Mouse (Mus musculus): Measurements from ENCODE around the gene Cdkn1a. TPM values are rescaled to one million over a fixed set of nuclear protein-coding genes. Genes with fewer than 3 reads are reported as not detected.

The Cdkn1a gene
- polyA plus RNA-seq, 1 experiment from 2014 or later, result 74.9 TPM

GRCm38 (mm10) chr17:29056207-29056606 lies 34.6 kb upstream of the Cdkn1a start:
- no peak overlapping the region for H3K4me3 ChIP-seq (ENCODE audit: low read depth, low read length)
- no peak for TF ChIP-seq CTCF (IDR thresholded peaks at IDR 0.05; ENCODE audit: low read depth)
- H3K4me1 ChIP-seq (replicated peaks; ENCODE audit: control insufficient read depth, insufficient read depth, low read length), result peaks cover 8% of the 10 kb centered on the region; the same call in 1 of the 2 replicates
- no peak overlapping the region for H3K27ac ChIP-seq (ENCODE audit: low read depth, low read length)
- H3K9ac ChIP-seq (ENCODE audit: low read depth, low read length), result no peak overlapping the region
- WGBS, result 15% methylated on average over 7 of the region's 7 CpGs
- H3K9me3 ChIP-seq (ENCODE audit: control insufficient read depth), result no peaks in the 10 kb centered on the region
- no peaks in the 10 kb centered on the region for H3K36me3 ChIP-seq (ENCODE audit: control insufficient read depth, insufficient read depth)
- no peaks in the 10 kb centered on the region for H3K27me3 ChIP-seq (replicated peaks; ENCODE audit: control insufficient read depth, insufficient read depth, low read length)
- no peak overlapping the region for H3K4me2 ChIP-seq (replicated peaks; ENCODE audit: low read depth)
- no peak for ATAC-seq

GRCm38 (mm10) chr17:29056699-29057151 lies 34.1 kb upstream of the Cdkn1a start:
- no peak overlapping the region for H3K27ac ChIP-seq (ENCODE audit: low read depth, low read length)
- no peak for ATAC-seq
- TF ChIP-seq CTCF (IDR thresholded peaks at IDR 0.05; ENCODE audit: low read depth), result no peak
- no peaks in the 10 kb centered on the region for H3K9me3 ChIP-seq (ENCODE audit: control insufficient read depth)
- H3K4me2 ChIP-seq (replicated peaks; ENCODE audit: low read depth), result no peak overlapping the region
- WGBS, result 23% methylated on average over 8 of the region's 8 CpGs
- no peak overlapping the region for H3K4me3 ChIP-seq (ENCODE audit: low read depth, low read length)
- H3K36me3 ChIP-seq (ENCODE audit: control insufficient read depth, insufficient read depth), result no peaks in the 10 kb centered on the region
- no peaks in the 10 kb centered on the region for H3K27me3 ChIP-seq (replicated peaks; ENCODE audit: control insufficient read depth, insufficient read depth, low read length)
- peaks cover 8% of the 10 kb centered on the region; the same call in 1 of the 2 replicates for H3K4me1 ChIP-seq (replicated peaks; ENCODE audit: control insufficient read depth, insufficient read depth, low read length)
- no peak overlapping the region for H3K9ac ChIP-seq (ENCODE audit: low read depth, low read length)

- Histone ChIP-seq H3K4me2 (replicated peaks; ENCODE audit: low read depth) (no peak overlapping the region), H3K4me1 (replicated peaks; ENCODE audit: control insufficient read depth, insufficient read depth, low read length) (peaks cover 8% of the 10 kb centered on the region; the same call in 1 of the 2 replicates), H3K27me3 (replicated peaks; ENCODE audit: control insufficient read depth, insufficient read depth, low read length) (no peaks in the 10 kb centered on the region), H3K36me3 (ENCODE audit: control insufficient read depth, insufficient read depth) (no peaks in the 10 kb centered on the region), H3K4me3 (ENCODE audit: low read depth, low read length) (no peak overlapping the region), H3K27ac (ENCODE audit: low read depth, low read length) (no peak overlapping the region), H3K9ac (ENCODE audit: low read depth, low read length) (no peak overlapping the region), H3K9me3 (ENCODE audit: control insufficient read depth) (no peaks in the 10 kb centered on the region)
- TF ChIP-seq CTCF (IDR thresholded peaks at IDR 0.05; ENCODE audit: low read depth), result no peak
- no peak for ATAC-seq
- 75% methylated on average over 11 of the region's 11 CpGs for WGBS
Measured at GRCm38 (mm10) chr17:29057361-29057890, 33.4 kb upstream of the Cdkn1a start.

GRCm38 (mm10) chr17:29057961-29058360 lies 32.8 kb upstream of the Cdkn1a start:
- H3K9ac ChIP-seq (ENCODE audit: low read depth, low read length), result no peak overlapping the region
- H3K27me3 ChIP-seq (replicated peaks; ENCODE audit: control insufficient read depth, insufficient read depth, low read length), result no peaks in the 10 kb centered on the region
- no peaks in the 10 kb centered on the region for H3K9me3 ChIP-seq (ENCODE audit: control insufficient read depth)
- H3K27ac ChIP-seq (ENCODE audit: low read depth, low read length), result no peak overlapping the region
- 90% methylated on average over 10 of the region's 10 CpGs for WGBS
- H3K4me2 ChIP-seq (replicated peaks; ENCODE audit: low read depth), result no peak overlapping the region
- H3K4me1 ChIP-seq (replicated peaks; ENCODE audit: control insufficient read depth, insufficient read depth, low read length), result peaks cover 8% of the 10 kb centered on the region; the same call in 1 of the 2 replicates
- TF ChIP-seq CTCF (IDR thresholded peaks at IDR 0.05; ENCODE audit: low read depth), result no peak
- no peaks in the 10 kb centered on the region for H3K36me3 ChIP-seq (ENCODE audit: control insufficient read depth, insufficient read depth)
- no peak for ATAC-seq
- no peak overlapping the region for H3K4me3 ChIP-seq (ENCODE audit: low read depth, low read length)

GRCm38 (mm10) chr17:29058487-29058886 lies 32.3 kb upstream of the Cdkn1a start:
- Histone ChIP-seq H3K4me1 (replicated peaks; ENCODE audit: control insufficient read depth, insufficient read depth, low read length) (peaks cover 8% of the 10 kb centered on the region; the same call in 1 of the 2 replicates), H3K36me3 (ENCODE audit: control insufficient read depth, insufficient read depth) (no peaks in the 10 kb centered on the region), H3K9ac (ENCODE audit: low read depth, low read length) (no peak overlapping the region), H3K27ac (ENCODE audit: low read depth, low read length) (no peak overlapping the region), H3K4me3 (ENCODE audit: low read depth, low read length) (no peak overlapping the region), H3K4me2 (replicated peaks; ENCODE audit: low read depth) (no peak overlapping the region), H3K27me3 (replicated peaks; ENCODE audit: control insufficient read depth, insufficient read depth, low read length) (no peaks in the 10 kb centered on the region), H3K9me3 (ENCODE audit: control insufficient read depth) (no peaks in the 10 kb centered on the region)
- no peak for ATAC-seq
- 67% methylated on average over 8 of the region's 8 CpGs for WGBS
- TF ChIP-seq CTCF (IDR thresholded peaks at IDR 0.05; ENCODE audit: low read depth), result no peak

GRCm38 (mm10) chr17:29059581-29059980 lies 31.2 kb upstream of the Cdkn1a start:
- no peaks in the 10 kb centered on the region for H3K36me3 ChIP-seq (ENCODE audit: control insufficient read depth, insufficient read depth)
- H3K27me3 ChIP-seq (replicated peaks; ENCODE audit: control insufficient read depth, insufficient read depth, low read length), result no peaks in the 10 kb centered on the region
- H3K27ac ChIP-seq (ENCODE audit: low read depth, low read length), result no peak overlapping the region
- TF ChIP-seq CTCF (IDR thresholded peaks at IDR 0.05; ENCODE audit: low read depth), result no peak
- H3K4me2 ChIP-seq (replicated peaks; ENCODE audit: low read depth), result no peak overlapping the region
- no peaks in the 10 kb centered on the region for H3K9me3 ChIP-seq (ENCODE audit: control insufficient read depth)
- H3K9ac ChIP-seq (ENCODE audit: low read depth, low read length), result no peak overlapping the region
- no peak for ATAC-seq
- WGBS, result 50% methylated on average over 3 of the region's 3 CpGs
- H3K4me1 ChIP-seq (replicated peaks; ENCODE audit: control insufficient read depth, insufficient read depth, low read length), result peaks cover 3% of the 10 kb centered on the region; the same call in 1 of the 2 replicates
- no peak overlapping the region for H3K4me3 ChIP-seq (ENCODE audit: low read depth, low read length)

Measured in intestine, postnatal 0 days (tissue).